Mouse (Mus musculus) gastrocnemius, postnatal 14 days (tissue): ENCODE data around the gene Fkbp9. TPM values are rescaled to one million over a fixed set of nuclear protein-coding genes. Genes with fewer than 3 reads are reported as not detected.

Source experiments
- DNase-seq: peaks from one replicate; pipeline ENCODE4 v3.0.0; 2021; ENCODE audit warnings: mixed read lengths
- intact Hi-C: fragments of 180-260 bp; cut with DNase I; formaldehyde crosslinking; loops from one replicate; pipeline ENCODE4 v1.15.1; 2025; ENCODE audit warnings: low total_unique reads
- long read RNA-seq, 2 experiments: library from polyadenylated mRNA; stranded (forward); transcript quantifications; one replicate each; pipeline ENCODE4 v2.0.0; 2021
- total RNA-seq, 2 experiments: library from RNA; stranded (reverse); gene quantifications; 2 replicates each; pipeline ENCODE4 v1.2.3; 2021

Fkbp9 gene
- total RNA-seq, result 10 to 100 TPM; 78.4 to 90.1 TPM
- long read RNA-seq, experiment 1, transcript Fkbp9-201 (10 exons, 3,009 nt), result major isoform, 157 of 167 reads
- long read RNA-seq, experiment 1, partial matches to known transcripts, result 7 of 167 reads
- long read RNA-seq, experiment 1, other reads (novel, unspliced or antisense), result 3 of 167 reads
- long read RNA-seq, experiment 2, transcript Fkbp9-201 (10 exons, 3,009 nt), result major isoform, 143 of 156 reads
- long read RNA-seq, experiment 2, partial matches to known transcripts, result 11 of 156 reads
- long read RNA-seq, experiment 2, other reads (novel, unspliced or antisense), result 2 of 156 reads

- intact Hi-C loops, result no loop called here
These were observed at the start of gene Fkbp9 for GRCm38 (mm10) chr6:56831697-56832406. Gene Fkbp9 (plus strand): TSS chr6:56832059.

GRCm38 (mm10) chr6:56783561-56784272 lies 48.1 kb upstream of the Fkbp9 start:
- DNase-seq, result no peak
- intact Hi-C loops, result no loop called here

More at GRCm38 (mm10) chr6:56831697-56832406, at the start of gene Fkbp9:
- DNase-seq, result peak; percentile 90

GRCm38 (mm10) chr6:56785068-56785467 lies 46.8 kb upstream of the Fkbp9 start:
- DNase-seq, result no peak
- intact Hi-C loops, result no loop called here

GRCm38 (mm10) chr6:56787668-56788067 lies 44.2 kb upstream of the Fkbp9 start:
- no peak for DNase-seq
- intact Hi-C loops, result no loop called here

GRCm38 (mm10) chr6:56789336-56789735 lies 42.5 kb upstream of the Fkbp9 start:
- DNase-seq, result no peak
- intact Hi-C loops, result no loop called here

- no peak for DNase-seq
- intact Hi-C loops, result no loop called here
These were observed 37.0 kb upstream of the Fkbp9 start for GRCm38 (mm10) chr6:56794834-56795233.

GRCm38 (mm10) chr6:56796232-56796631 lies 35.6 kb upstream of the Fkbp9 start:
- DNase-seq, result no peak
- intact Hi-C loops, result no loop called here

- intact Hi-C loops, result no loop called here
- DNase-seq, result peak; percentile 23
These were observed 35.2 kb upstream of the Fkbp9 start for GRCm38 (mm10) chr6:56796668-56797141.

- peak; percentile 95 for DNase-seq
- intact Hi-C loops, result no loop called here
These were observed 34.3 kb upstream of the Fkbp9 start, which contains the start of gene Kbtbd2 for GRCm38 (mm10) chr6:56797311-56798151. Gene Kbtbd2 (minus strand): TSS chr6:56797813.

GRCm38 (mm10) chr6:56798152-56798465 lies 33.8 kb upstream of the Fkbp9 start:
- intact Hi-C loops, result no loop called here
- DNase-seq, result no peak

GRCm38 (mm10) chr6:56805026-56805425 lies 26.8 kb upstream of the Fkbp9 start:
- intact Hi-C loops, result loop anchor here (5.0 kb wide), 1 partner anchor 102 kb away; no protein-coding TSS in a partner anchor
- DNase-seq, result no peak

- intact Hi-C loops, result loop anchor here (5.0 kb wide), 1 partner anchor 101 kb away; no protein-coding TSS in a partner anchor
- DNase-seq, result no peak
These were observed 25.7 kb upstream of the Fkbp9 start for GRCm38 (mm10) chr6:56806195-56806594.

GRCm38 (mm10) chr6:56808656-56809055 lies 23.2 kb upstream of the Fkbp9 start:
- no peak for DNase-seq
- intact Hi-C loops, result loop anchor here (5.0 kb wide), 1 partner anchor 99 kb away; no protein-coding TSS in a partner anchor

- no peak for DNase-seq
- intact Hi-C loops, result loop anchor here (10.0 kb wide), 1 partner anchor 761 kb away; no protein-coding TSS in a partner anchor
These were observed 18.5 kb upstream of the Fkbp9 start for GRCm38 (mm10) chr6:56813332-56813731.

GRCm38 (mm10) chr6:56818436-56819123 lies 13.3 kb upstream of the Fkbp9 start:
- intact Hi-C loops, result loop anchor here (10.0 kb wide), 1 partner anchor 756 kb away; no protein-coding TSS in a partner anchor
- DNase-seq, result no peak

- intact Hi-C loops, result loop anchor here (10.0 kb wide), 1 partner anchor 756 kb away; no protein-coding TSS in a partner anchor
- no peak for DNase-seq
These were observed 12.8 kb upstream of the Fkbp9 start for GRCm38 (mm10) chr6:56819124-56819487.

- intact Hi-C loops, result no loop called here
- DNase-seq, result no peak
These were observed 6.2 kb upstream of the Fkbp9 start for GRCm38 (mm10) chr6:56825657-56826056.

- no peak for DNase-seq
- intact Hi-C loops, result no loop called here
These were observed 543 bp downstream of the Fkbp9 start for GRCm38 (mm10) chr6:56832407-56832796.

GRCm38 (mm10) chr6:56832830-56833229 lies 971 bp downstream of the Fkbp9 start:
- DNase-seq, result no peak
- intact Hi-C loops, result no loop called here
